Mouse (Mus musculus) ES-Bruce4 (cell line): ENCODE results near the gene Ppp5c.

Experiments used
- CTCF ChIP-seq: IDR thresholded peaks from one replicate; pipeline ENCODE4 v1.8.1; 2011; ENCODE audit warnings: low read depth, low read length
- EP300 ChIP-seq: IDR thresholded peaks from 2 replicates; pipeline ENCODE4 v1.6.1; 2011; ENCODE audit warnings: low read depth, low read length; ENCODE audit not compliant: insufficient read depth
- POLR2A ChIP-seq: IDR thresholded peaks from one replicate; pipeline ENCODE4 v1.8.1; 2011; ENCODE audit warnings: low read length; ENCODE audit not compliant: insufficient read depth

- TF ChIP-seq CTCF (no peak), EP300 (no peak), POLR2A (no peak)
Observed at GRCm38 (mm10) chr7:17076542-17076941, 48.8 kb upstream of the Ppp5c start.
